Mouse (Mus musculus) layer of hippocampus, adult 6 months (tissue): ENCODE data around the gene Atg10. TPM values are rescaled to one million over a fixed set of nuclear protein-coding genes. Genes with fewer than 3 reads are reported as not detected.

Source experiments
- long read RNA-seq, 2 experiments: library from polyadenylated mRNA; unstranded; transcript quantifications; one replicate each; pipeline ENCODE4 v2.0.0; 2019 to 2020
- polyA plus RNA-seq: library from polyadenylated mRNA; unstranded; fragments of <200 nt; fragmentation: Nextera tagmentation; gene quantifications from 2 replicates; pipeline ENCODE4 v1.2.3, GENCODE M21; 2021

Gene Atg10
- polyA plus RNA-seq, result 33.8 and 35.7 TPM in 2 replicates
- long read RNA-seq, experiment 1, transcript Atg10-203 (7 exons, 922 nt), result minor isoform, 9 of 54 reads
- long read RNA-seq, experiment 1, transcript Atg10-201 (8 exons, 1,583 nt), result major isoform, 31 of 54 reads
- long read RNA-seq, experiment 1, partial matches to known transcripts, result 3 of 54 reads
- long read RNA-seq, experiment 1, other reads (novel, unspliced or antisense), result 11 of 54 reads
- long read RNA-seq, experiment 2, transcript Atg10-203 (7 exons, 922 nt), result minor isoform, 21 of 94 reads
- long read RNA-seq, experiment 2, transcript Atg10-201 (8 exons, 1,583 nt), result major isoform, 44 of 94 reads
- long read RNA-seq, experiment 2, partial matches to known transcripts, result 5 of 94 reads
- long read RNA-seq, experiment 2, other reads (novel, unspliced or antisense), result 24 of 94 reads

DNA sequence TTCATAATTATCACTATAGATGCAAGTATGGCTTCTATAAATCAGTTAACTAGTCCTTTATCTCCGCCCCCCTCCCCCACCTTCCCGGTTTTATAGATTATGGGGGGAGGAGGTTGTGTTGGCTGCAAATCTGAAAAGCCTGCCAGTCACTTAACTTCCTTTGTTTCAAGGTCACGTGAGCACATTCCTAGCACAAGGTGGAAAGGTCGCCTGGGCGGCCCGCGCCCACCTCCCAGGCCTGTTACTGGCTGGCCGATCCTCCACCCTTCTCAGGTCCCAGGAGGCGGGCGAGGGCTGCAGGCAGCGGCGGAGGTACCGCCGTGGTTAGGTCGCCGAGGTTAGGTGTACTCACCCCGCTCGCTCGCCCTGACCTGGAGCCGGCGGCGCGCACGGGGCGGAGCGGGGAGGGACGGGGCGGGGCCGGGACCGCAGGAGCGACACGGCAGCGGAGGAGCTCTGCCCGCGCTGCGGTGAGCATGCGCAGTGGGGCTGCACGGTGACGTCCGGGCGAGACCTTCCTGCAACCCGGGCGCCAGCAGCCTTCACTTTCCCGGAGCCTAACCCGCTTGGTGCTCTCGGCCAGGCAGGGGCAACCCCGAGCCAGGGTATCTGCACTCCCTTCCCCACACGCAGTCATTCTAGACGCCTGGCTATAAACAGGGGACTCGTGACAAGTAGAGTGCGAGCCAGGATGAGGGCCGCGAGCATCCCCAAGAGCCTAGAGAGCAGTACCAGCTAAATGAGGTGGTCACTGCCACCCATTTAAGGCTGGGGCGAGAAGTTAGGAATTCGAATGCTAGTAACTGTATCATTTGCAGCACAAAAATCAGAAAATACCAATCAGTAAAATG, at the start of gene Atg10:
Atg10 (minus strand) TSS at position 382 of the 851 bp plus-strand sequence.

DNA sequence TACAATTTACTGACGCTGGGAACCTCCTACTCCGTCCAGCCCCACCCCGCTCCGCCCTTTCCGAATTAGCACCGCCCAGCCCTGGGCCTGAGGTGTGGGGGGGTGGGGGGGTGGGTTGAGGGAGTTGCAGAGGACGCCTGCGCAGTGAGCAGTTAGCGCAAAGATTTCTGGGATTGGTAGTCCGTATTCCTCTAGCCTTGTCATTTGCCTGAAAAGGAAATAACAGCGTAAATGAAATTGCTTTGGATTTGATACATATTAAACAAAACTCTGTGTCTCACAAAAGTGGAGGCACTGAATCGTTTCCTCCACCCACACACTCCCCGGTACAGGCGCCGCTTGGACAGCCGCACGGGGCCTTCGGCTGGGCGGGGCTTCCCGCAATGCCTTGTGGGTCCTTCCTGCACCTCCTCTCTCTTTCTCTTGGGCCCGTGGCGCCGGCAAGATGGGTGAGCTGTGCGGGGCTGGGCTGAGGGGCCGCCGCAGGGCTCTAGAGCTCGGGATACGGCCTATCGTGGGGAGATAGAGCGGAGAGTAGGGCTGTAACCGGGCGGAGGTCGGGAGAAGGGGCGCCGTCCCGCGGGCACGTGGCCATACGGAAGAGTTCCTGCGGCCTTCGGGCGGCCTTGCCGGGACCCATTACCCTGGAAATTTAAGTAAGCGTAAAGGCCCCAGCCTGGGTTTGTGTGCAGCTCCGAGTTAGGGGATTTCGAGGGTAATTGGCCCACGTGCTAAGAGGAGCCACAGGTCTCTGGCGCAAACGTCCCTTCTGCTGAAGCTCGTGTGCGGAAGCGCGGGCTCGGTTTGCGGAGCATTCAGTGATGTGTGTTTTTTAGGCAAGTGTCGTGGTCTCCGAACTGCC, 300.8 kb downstream of the Atg10 start, which contains the start of gene Rps23:
Rps23 (plus strand) TSS at position 208 of the 862 bp plus-strand sequence.

GRCm38 (mm10) chr13:90905176-90905575, 318.6 kb downstream of the Atg10 start, which contains the start of gene Atp6ap1l:
Atp6ap1l (minus strand) TSS chr13:90905355.

Other genes with a start within 250 kb of the Atg10 start
- gene Ssbp2, start 236.3 kb upstream of the Atg10 start, polyA plus RNA-seq, result 102 and 106 TPM in 2 replicates